Mouse (Mus musculus) stomach, postnatal 0 days (tissue): ENCODE measurements around the gene Akap6.

Source experiments
- CTCF ChIP-seq: IDR thresholded peaks from 2 replicates; pipeline ENCODE4 v1.5.1; 2016; ENCODE audit warnings: antibody characterized with exemption, low read depth, mild to moderate bottlenecking, moderate library complexity
- EP300 ChIP-seq: optimal IDR thresholded peaks from 2 replicates; pipeline ENCODE3; 2016; ENCODE audit warnings: antibody characterized with exemption

DNA sequence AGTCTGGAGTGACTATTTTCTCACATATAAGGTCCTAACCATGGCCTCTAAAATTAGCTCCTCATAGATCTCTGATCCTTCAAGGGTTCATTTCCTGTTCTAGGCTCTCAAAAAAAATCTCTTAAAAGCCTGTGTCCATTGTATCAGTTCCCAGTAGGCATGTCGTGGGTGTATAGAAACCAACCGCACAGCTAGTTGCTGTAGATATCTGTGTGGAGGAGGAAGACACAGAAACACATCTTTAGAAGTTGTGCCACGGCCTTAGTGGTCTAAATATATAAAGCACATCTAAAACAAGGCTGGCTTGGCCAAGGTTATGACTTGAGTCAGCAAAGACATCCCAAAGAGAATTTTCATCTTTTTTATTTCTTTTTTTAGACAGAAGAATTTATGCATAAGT, 172.4 kb downstream of the Akap6 start:
- TF ChIP-seq CTCF (no peak), EP300 (no peak)
